Mouse (Mus musculus) hindbrain, embryonic 11.5 days (tissue): Measurements from ENCODE around the gene Prdx6b. TPM values are rescaled to one million over a fixed set of nuclear protein-coding genes. Genes with fewer than 3 reads are reported as not detected.

Source experiments
- ATAC-seq: fragments of 200-750 bp; cut with Nextera tagmentation; 2 replicates; pipeline ENCODE4 v1.8.0; 2017; ENCODE audit warnings: mild to moderate bottlenecking, moderate TSS enrichment, moderate library complexity; ENCODE audit not compliant: low FRiP score
- DNase-seq: peaks from one replicate; pipeline ENCODE4 v3.0.0-alpha.2; 2015; ENCODE audit warnings: low spot score
- H3K27ac ChIP-seq: fragments of 300-500 bp; sonication (generic); 2 replicates; pipeline ENCODE4 v1.5.1; 2014; ENCODE audit warnings: mild to moderate bottlenecking, low read depth, low read length
- H3K27me3 ChIP-seq: fragments of 300-500 bp; sonication (generic); 2 replicates; pipeline ENCODE4 v1.6.1; 2014; ENCODE audit warnings: mild to moderate bottlenecking, low read length, moderate library complexity, mixed read lengths; ENCODE audit not compliant: control insufficient read depth, insufficient read depth
- H3K36me3 ChIP-seq: fragments of 300-500 bp; sonication (generic); 2 replicates; pipeline ENCODE4 v1.6.1; 2014; ENCODE audit warnings: mild to moderate bottlenecking, low read length, moderate library complexity, mixed read lengths; ENCODE audit not compliant: control insufficient read depth, insufficient read depth
- H3K4me1 ChIP-seq: fragments of 300-500 bp; sonication (generic); replicated peaks from 2 replicates; pipeline ENCODE4 v1.6.1; 2014; ENCODE audit warnings: low read length, mixed read lengths; ENCODE audit not compliant: control insufficient read depth, insufficient read depth
- H3K4me2 ChIP-seq: fragments of 300-500 bp; sonication (generic); replicated peaks from 2 replicates; pipeline ENCODE4 v1.6.1; 2014; ENCODE audit warnings: mild to moderate bottlenecking, low read depth, low read length
- H3K4me3 ChIP-seq: fragments of 300-500 bp; sonication (generic); 2 replicates; pipeline ENCODE4 v1.5.1; 2014; ENCODE audit warnings: low read depth, low read length
- H3K9ac ChIP-seq: fragments of 300-500 bp; sonication (generic); 2 replicates; pipeline ENCODE4 v1.6.1; 2014; ENCODE audit warnings: low read depth, low read length
- H3K9me3 ChIP-seq: fragments of 300-500 bp; sonication (generic); 2 replicates; pipeline ENCODE4 v1.6.1; 2016; ENCODE audit warnings: low read length; ENCODE audit not compliant: control insufficient read depth
- WGBS: fragments of 180-500 bp; shearing (Covaris S2); extraction: QIAGEN DNeasy Blood & Tissue Kit; methylation state at CpG from one replicate; pipeline ENCODE4 v1.1.7; 2014; 5-methylcytosine and 5-hydroxymethylcytosine counted together
- polyA plus RNA-seq: library from polyadenylated mRNA; unstranded; fragments of >200 nt; fragmentation: Nextera tagmentation; extraction: Ambion mirVana; gene quantifications from 2 replicates; pipeline ENCODE4 v1.2.1, GENCODE M21; 2014

Gene Prdx6b
- polyA plus RNA-seq, 1 experiment from 2014 or later = not detected

GRCm38 (mm10) chr2:80340537-80340936 is 48.3 kb downstream of the Prdx6b start:
- H3K4me1 ChIP-seq = no peaks in the 10 kb centered on the region
- ATAC-seq = no peak
- 96% methylated on average over 9 of the region's 9 CpGs for WGBS
- no peak overlapping the region for H3K4me3 ChIP-seq
- no peak overlapping the region for H3K9ac ChIP-seq
- H3K27me3 ChIP-seq = no peaks in the 10 kb centered on the region
- H3K36me3 ChIP-seq = peaks cover 6% of the 10 kb centered on the region; the same call in 1 of the 2 replicates
- no peaks in the 10 kb centered on the region for H3K9me3 ChIP-seq
- no peak overlapping the region for H3K4me2 ChIP-seq
- H3K27ac ChIP-seq = no peak overlapping the region
- DNase-seq = no peak

Other genes starting within 250 kb of the Prdx6b start
- gene Pde1a, start 163.0 kb upstream of the Prdx6b start, polyA plus RNA-seq = 1.3 and 1.6 TPM in 2 replicates
- 84.5 and 97.9 TPM in 2 replicates for gene Dnajc10, start 23.0 kb downstream of the Prdx6b start, polyA plus RNA-seq
- 35.7 and 43.1 TPM in 2 replicates for gene Frzb, start 155.2 kb downstream of the Prdx6b start, polyA plus RNA-seq